Mouse (Mus musculus): ENCODE measurements around the gene Abca3.
"Not testable (repeated sequence)": the region's sequence is repeated elsewhere in the genome, so short reads cannot be mapped to it uniquely, and the experiment has no call there.

The Abca3 gene

GRCm38 (mm10) chr17:24378496-24378895 lies 26.7 kb downstream of the Abca3 start:
- DNase-seq (ENCODE audit: inconsistent age in 2 of 2, low spot score in 1 of 2), result peak; percentile 64 to 88

- no peak for DNase-seq (ENCODE audit: inconsistent age in 2 of 2, low spot score in 1 of 2)
Observed at GRCm38 (mm10) chr17:24383789-24384188, 32.0 kb downstream of the Abca3 start.

GRCm38 (mm10) chr17:24388711-24389110 lies 37.0 kb downstream of the Abca3 start:
- no peak for DNase-seq (ENCODE audit: inconsistent age in 2 of 2, low spot score in 1 of 2)

- peak; percentile 67 to 88 for DNase-seq (ENCODE audit: inconsistent age in 2 of 2, low spot score in 1 of 2)
Observed at GRCm38 (mm10) chr17:24389865-24390264, 38.1 kb downstream of the Abca3 start.

- peak in 1 of 2 experiments; percentile 59 for DNase-seq (ENCODE audit: inconsistent age in 2 of 2, low spot score in 1 of 2)
Observed at GRCm38 (mm10) chr17:24391149-24391548, 39.4 kb downstream of the Abca3 start.

GRCm38 (mm10) chr17:24393527-24393926 lies 41.8 kb downstream of the Abca3 start:
- DNase-seq (ENCODE audit: inconsistent age in 2 of 2, low spot score in 1 of 2), result no peak

GRCm38 (mm10) chr17:24394456-24394855 lies 42.7 kb downstream of the Abca3 start:
- DNase-seq (ENCODE audit: inconsistent age in 2 of 2, low spot score in 1 of 2), result no peak

GRCm38 (mm10) chr17:24402371-24402770 lies 50.6 kb downstream of the Abca3 start:
- DNase-seq (ENCODE audit: inconsistent age in 2 of 2, low spot score in 1 of 2), result peak; percentile 91 to 95

GRCm38 (mm10) chr17:24407116-24407803 lies 55.5 kb downstream of the Abca3 start:
- DNase-seq (ENCODE audit: inconsistent age in 2 of 2, low spot score in 1 of 2), result no peak

- peak in 1 of 2 experiments; percentile 57 for DNase-seq (ENCODE audit: inconsistent age in 2 of 2, low spot score in 1 of 2)
Observed at GRCm38 (mm10) chr17:24413557-24414211, 61.9 kb downstream of the Abca3 start.

GRCm38 (mm10) chr17:24414230-24414976 lies 62.7 kb downstream of the Abca3 start, which contains the start of gene Rnps1:
Gene Rnps1, plus strand, starts transcription at chr17:24414565.
- peak; percentile 93 to 98 for DNase-seq (ENCODE audit: inconsistent age in 2 of 2, low spot score in 1 of 2)

GRCm38 (mm10) chr17:24415011-24415410 lies 63.3 kb downstream of the Abca3 start:
- DNase-seq (ENCODE audit: inconsistent age in 2 of 2, low spot score in 1 of 2), result no peak

GRCm38 (mm10) chr17:24416051-24416652 lies 64.4 kb downstream of the Abca3 start:
- DNase-seq (ENCODE audit: inconsistent age in 2 of 2, low spot score in 1 of 2), result no peak

GRCm38 (mm10) chr17:24423114-24423513 lies 71.4 kb downstream of the Abca3 start:
- no peak for DNase-seq (ENCODE audit: inconsistent age in 2 of 2, low spot score in 1 of 2)

- DNase-seq (ENCODE audit: inconsistent age in 2 of 2, low spot score in 1 of 2), result no peak
Observed at GRCm38 (mm10) chr17:24424489-24424888, 72.7 kb downstream of the Abca3 start.

GRCm38 (mm10) chr17:24425326-24425725 lies 73.6 kb downstream of the Abca3 start:
- DNase-seq (ENCODE audit: inconsistent age in 2 of 2, low spot score in 1 of 2), result not testable (repeated sequence)

GRCm38 (mm10) chr17:24425905-24426304 lies 74.2 kb downstream of the Abca3 start:
- DNase-seq (ENCODE audit: inconsistent age in 2 of 2, low spot score in 1 of 2), result peak in 1 of 2 experiments; percentile 57

- DNase-seq (ENCODE audit: inconsistent age in 2 of 2, low spot score in 1 of 2), result peak; percentile 99
Observed at GRCm38 (mm10) chr17:24426471-24427169, 74.9 kb downstream of the Abca3 start, which contains the start of gene Eci1. Gene Eci1, plus strand, starts transcription at chr17:24426641.

- peak in 1 of 2 experiments; percentile 78 for DNase-seq (ENCODE audit: inconsistent age in 2 of 2, low spot score in 1 of 2)
Observed at GRCm38 (mm10) chr17:24427170-24427557, 75.4 kb downstream of the Abca3 start.

GRCm38 (mm10) chr17:24429201-24429983 lies 77.6 kb downstream of the Abca3 start:
- peak; percentile 64 to 81 for DNase-seq (ENCODE audit: inconsistent age in 2 of 2, low spot score in 1 of 2)

Measured in adrenal gland, adult (tissue).